Mouse (Mus musculus) layer of hippocampus, adult 6 months (tissue): ENCODE results near the gene Gm18336. TPM values are rescaled to one million over a fixed set of nuclear protein-coding genes. Genes with fewer than 3 reads are reported as not detected.

Experiments
- long read RNA-seq, 2 experiments: library from polyadenylated mRNA; unstranded; transcript quantifications; one replicate each; pipeline ENCODE4 v2.0.0; 2019 to 2020
- polyA plus RNA-seq: library from polyadenylated mRNA; unstranded; fragments of <200 nt; fragmentation: Nextera tagmentation; gene quantifications from 2 replicates; pipeline ENCODE4 v1.2.3, GENCODE M21; 2021

Gene Gm18336
- polyA plus RNA-seq, result not detected in 2 replicates
- long read RNA-seq, experiment 1, result 0 reads
- long read RNA-seq, experiment 2, result 0 reads

DNA sequence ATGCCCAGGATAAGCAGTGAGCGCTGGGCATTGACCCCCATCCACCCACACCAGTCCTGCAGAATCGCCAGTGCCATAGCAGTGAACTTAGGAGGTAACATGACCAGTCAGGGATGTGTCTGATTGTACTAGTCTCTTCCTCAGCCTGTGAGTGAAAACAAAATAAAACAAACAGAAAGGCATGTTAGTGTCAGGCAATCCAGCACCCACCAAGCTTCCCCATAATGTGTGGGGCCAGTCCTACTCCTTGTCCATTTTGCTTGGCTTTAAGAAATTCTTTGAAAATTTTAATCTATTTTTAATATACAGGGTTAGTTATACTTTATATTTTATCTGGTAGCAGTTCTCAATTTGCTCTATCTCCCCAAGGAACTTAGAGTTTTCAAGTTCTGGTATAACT, at the start of gene Gm18336:
Gene Gm18336 (minus strand): TSS at position 101 of the 400 bp plus-strand sequence.

DNA sequence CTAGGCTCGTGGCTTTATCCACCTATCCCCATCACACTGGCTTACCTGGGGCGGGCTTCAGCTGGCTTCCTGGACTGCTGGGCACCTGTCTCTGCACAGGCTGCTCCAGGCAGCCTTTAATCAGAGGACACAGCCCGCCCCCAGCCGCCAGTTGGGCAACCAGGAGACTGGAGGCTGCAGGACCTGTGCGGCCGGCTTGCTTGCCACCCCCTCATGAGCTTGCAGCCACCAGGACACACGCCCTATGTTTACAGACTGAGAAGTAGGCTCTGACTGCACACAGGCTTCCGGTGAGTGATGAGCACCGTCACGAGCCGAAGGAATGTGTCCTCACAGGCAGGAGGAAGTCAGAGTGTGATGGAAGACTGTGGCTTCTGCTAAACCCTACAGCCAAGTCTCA, 36.7 kb upstream of the Gm18336 start, which contains the start of gene Trex2:
Gene Trex2 (minus strand): TSS at position 93 of the 400 bp plus-strand sequence.

DNA sequence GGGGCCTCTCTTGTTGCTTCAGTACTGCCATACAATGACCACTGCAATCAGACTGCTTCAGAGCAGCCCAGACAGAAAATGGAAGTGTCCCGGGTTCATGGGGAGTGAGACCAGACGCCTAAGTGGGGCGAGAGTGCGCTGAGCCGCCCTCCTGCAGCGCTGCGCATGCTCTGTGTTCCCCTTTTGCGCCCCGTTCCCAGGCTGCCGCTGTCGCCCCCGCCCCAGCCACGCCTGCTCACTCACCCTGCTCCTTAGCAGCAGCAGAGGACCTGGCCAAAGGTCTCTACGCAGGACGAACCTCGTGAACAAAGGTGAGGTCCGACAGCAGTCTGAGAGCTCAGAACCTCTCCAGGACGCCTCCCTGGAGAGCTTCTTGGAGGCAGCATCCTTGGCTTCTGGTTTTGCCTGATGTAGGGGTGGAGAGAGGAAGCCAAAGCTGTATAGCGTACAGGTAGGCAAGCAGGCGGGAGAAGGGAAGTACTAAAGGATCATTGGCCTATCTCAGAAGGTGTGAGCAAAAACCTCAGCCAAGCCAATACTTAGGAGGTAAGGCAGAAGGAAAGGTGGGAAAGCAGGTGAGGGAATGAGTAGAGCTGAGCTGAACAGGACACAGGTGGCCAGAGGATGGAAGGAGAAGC, 12.5 kb upstream of the Gm18336 start, which contains the start of gene Zfp92:
Gene Zfp92 (plus strand): TSS at position 217 of the 638 bp plus-strand sequence.

Other genes with a start within 250 kb of the Gm18336 start
- gene Xlr5b, start 249.9 kb downstream of the Gm18336 start, polyA plus RNA-seq, result not detected in 2 replicates
- 0.19 and 0.33 TPM in 2 replicates for gene DXBay18, start 249.3 kb downstream of the Gm18336 start, polyA plus RNA-seq
- gene Spin2d, start 221.7 kb downstream of the Gm18336 start, polyA plus RNA-seq, result not detected in 2 replicates
- 0.65 and 1.9 TPM in 2 replicates for gene Xlr3b, start 206.5 kb downstream of the Gm18336 start, polyA plus RNA-seq
- gene Xlr4b, start 184.4 kb downstream of the Gm18336 start, polyA plus RNA-seq, result 0.23 TPM in 1 of 2 replicates, not detected in the other
- gene F8a, start 170.4 kb downstream of the Gm18336 start, polyA plus RNA-seq, result 15.0 and 17.2 TPM in 2 replicates
- 0.24 TPM in 1 of 2 replicates, not detected in the other for gene Xlr4c, start 155.6 kb downstream of the Gm18336 start, polyA plus RNA-seq
- gene Xlr3c, start 133.3 kb downstream of the Gm18336 start, polyA plus RNA-seq, result not detected in 2 replicates
- not detected in 2 replicates for gene Xlr5a, start 105.8 kb downstream of the Gm18336 start, polyA plus RNA-seq
- gene Xlr5c, start 105.8 kb downstream of the Gm18336 start, polyA plus RNA-seq, result not detected in 2 replicates
- gene Gm45015, start 61.9 kb downstream of the Gm18336 start, polyA plus RNA-seq, result not detected in 2 replicates
- gene Zfp275, start 56.1 kb downstream of the Gm18336 start, polyA plus RNA-seq, result 2.7 and 3.2 TPM in 2 replicates
- gene Zfp92, start 12.4 kb upstream of the Gm18336 start, polyA plus RNA-seq, result 0.62 and 0.69 TPM in 2 replicates
- gene Trex2, start 36.6 kb upstream of the Gm18336 start, polyA plus RNA-seq, result not detected in 2 replicates
- 15.1 and 16.3 TPM in 2 replicates for gene Haus7, start 60.3 kb upstream of the Gm18336 start, polyA plus RNA-seq
- 23.7 and 24.2 TPM in 2 replicates for gene Bgn, start 84.9 kb upstream of the Gm18336 start, polyA plus RNA-seq
- gene Atp2b3, start 104.3 kb upstream of the Gm18336 start, polyA plus RNA-seq, result 25.1 and 27.2 TPM in 2 replicates
- gene Dusp9, start 240.7 kb upstream of the Gm18336 start, polyA plus RNA-seq, result 0.05 and 0.11 TPM in 2 replicates